Mouse (Mus musculus) neural tube, postnatal 0 days (tissue): Measurements from ENCODE around the gene Myoz1. TPM values are rescaled to one million over a fixed set of nuclear protein-coding genes. Genes with fewer than 3 reads are reported as not detected.

Experiments
- microRNA-seq: library from miRNA; unstranded; fragments of <30 nt; microRNA quantifications from one replicate; pipeline ENCODE4, GENCODE M21; 2016
- polyA plus RNA-seq: library from polyadenylated mRNA; unstranded; fragments of >200 nt; fragmentation: Nextera tagmentation; extraction: Ambion mirVana; gene quantifications from 2 replicates; pipeline ENCODE4 v1.2.1, GENCODE M21; 2015

The Myoz1 gene
- 0.52 and 0.70 TPM in 2 replicates for polyA plus RNA-seq

GRCm38 (mm10) chr14:20656361-20656760 is at the start of gene Myoz1:
Gene Myoz1, minus strand, starts transcription at chr14:20656540.

GRCm38 (mm10) chr14:20702741-20703381 is 46.5 kb upstream of the Myoz1 start, which contains the start of gene Chchd1:
Gene Chchd1, plus strand, starts transcription at chr14:20703006.

GRCm38 (mm10) chr14:20694884-20695760 is 38.8 kb upstream of the Myoz1 start, which contains the start of gene Fut11:
Gene Fut11, plus strand, starts transcription at chr14:20694968.

GRCm38 (mm10) chr14:20674064-20674833 is 17.9 kb upstream of the Myoz1 start, which contains the start of gene Sec24c:
Gene Sec24c, plus strand, starts transcription at chr14:20674308.

GRCm38 (mm10) chr14:20668154-20668810 is 11.9 kb upstream of the Myoz1 start, which contains the start of gene Synpo2l:
Gene Synpo2l, minus strand, starts transcription at chr14:20668354.

GRCm38 (mm10) chr14:20640644-20641437 is 15.5 kb downstream of the Myoz1 start, which contains the start of gene Usp54:
Gene Usp54, minus strand, starts transcription at chr14:20641063.

Small RNA genes within 50 kb of the gene (microRNA-seq; reads per million reads assigned to microRNA genes)
- gene Mir6946: 0.87 reads per million

Other genes starting within 250 kb of the Myoz1 start
- 1.8 and 2.2 TPM in 2 replicates for gene Cfap70, start 204.3 kb downstream of the Myoz1 start, polyA plus RNA-seq
- gene Anxa7, start 176.4 kb downstream of the Myoz1 start, polyA plus RNA-seq: 22.8 and 24.9 TPM in 2 replicates
- gene Mss51, start 159.6 kb downstream of the Myoz1 start, polyA plus RNA-seq: 0.15 and 0.33 TPM in 2 replicates
- 100 and 111 TPM in 2 replicates for gene Ppp3cb, start 110.0 kb downstream of the Myoz1 start, polyA plus RNA-seq
- gene Usp54, start 15.5 kb downstream of the Myoz1 start, polyA plus RNA-seq: 5.8 and 6.8 TPM in 2 replicates
- gene Synpo2l, start 11.8 kb upstream of the Myoz1 start, polyA plus RNA-seq: 0.22 and 0.23 TPM in 2 replicates
- gene Sec24c, start 17.8 kb upstream of the Myoz1 start, polyA plus RNA-seq: 47.3 and 53.6 TPM in 2 replicates
- gene Fut11, start 38.4 kb upstream of the Myoz1 start, polyA plus RNA-seq: 28.0 and 28.5 TPM in 2 replicates
- gene Chchd1, start 46.5 kb upstream of the Myoz1 start, polyA plus RNA-seq: 166 and 195 TPM in 2 replicates
- 29.7 and 39.4 TPM in 2 replicates for gene Zswim8, start 51.0 kb upstream of the Myoz1 start, polyA plus RNA-seq
- gene Ndst2, start 78.0 kb upstream of the Myoz1 start, polyA plus RNA-seq: 12.8 and 14.9 TPM in 2 replicates
- 377 and 399 TPM in 2 replicates for gene Camk2g, start 137.5 kb upstream of the Myoz1 start, polyA plus RNA-seq
- 0.56 and 0.62 TPM in 2 replicates for gene Plau, start 180.1 kb upstream of the Myoz1 start, polyA plus RNA-seq